In genomic region chr4:127168914-127169345, GRCm38 (mm10) we compare ENCODE assay signal across 8 mouse cellular contexts. TPM values are rescaled to one million over a fixed set of nuclear protein-coding genes. Genes with fewer than 3 reads are reported as not detected.
A peak's percentile ranks its signal among the peaks of the same experiment; 100 is the strongest.
DNase-seq lines count a peak whose midpoint lies in the region; ATAC-seq and TF ChIP-seq lines count a peak whose summit lies in the region.

Dlgap3 (plus strand) TSS chr4:127169204.

- TF ChIP-seq CTCF in embryonic fibroblast, embryonic 13.5 days (IDR thresholded peaks at IDR 0.05; ENCODE audit: borderline replicate concordance, insufficient read depth, low read length) = no peak
- TF ChIP-seq CTCF in hindbrain, postnatal 0 days (IDR thresholded peaks at IDR 0.05; ENCODE audit: low read depth) = no peak
- no peak for TF ChIP-seq CTCF in liver, adult 2 months (IDR thresholded peaks at IDR 0.05; ENCODE audit: low read depth, low read length)

- no peak for DNase-seq in kidney, adult 8-10 months
- DNase-seq in adrenal gland, postnatal 10 days = peak; percentile 74
- DNase-seq in hindbrain, postnatal 0 days (ENCODE audit: low spot score) = peak; percentile 83
- no peak for DNase-seq in liver, adult 2 months (ENCODE audit: extremely low read depth, low read depth, low spot score)
- DNase-seq in right cerebral cortex, postnatal 14 days = no peak

- no peaks in the 10 kb centered on the region for H3K79me2 ChIP-seq in liver, adult 2 months (ENCODE audit: control insufficient read depth, insufficient read depth, low read length)

- peak within 1 kb of the TSS; percentile 74 for H3K4me3 ChIP-seq in kidney, embryonic 14.5 days (ENCODE audit: low read length)
- H3K4me3 ChIP-seq in embryonic fibroblast, embryonic 13.5 days (ENCODE audit: insufficient read depth, low read length) = peak within 1 kb of the TSS; percentile 15
- peak within 1 kb of the TSS; percentile 95 for H3K4me3 ChIP-seq in hindbrain, postnatal 0 days (ENCODE audit: low read length)
- H3K4me3 ChIP-seq in liver, adult 2 months (ENCODE audit: insufficient read depth, low read depth, low read length) = peak within 1 kb of the TSS; percentile 48; the same call in 1 of the 2 replicates
- peak within 1 kb of the TSS; percentile 86 for H3K4me3 ChIP-seq in neural tube, embryonic 14.5 days (ENCODE audit: low read depth, low read length)

- under 1% methylated on average over 49 of the region's 67 CpGs for WGBS in kidney, embryonic 14.5 days
- under 1% methylated on average over 35 of the region's 67 CpGs for WGBS in hindbrain, postnatal 0 days
- WGBS in liver, adult 2 months = under 1% methylated on average over 45 of the region's 67 CpGs
- WGBS in neural tube, embryonic 14.5 days = under 1% methylated on average over 67 of the region's 67 CpGs

- peaks cover 9% of the 10 kb centered on the region for H3K4me1 ChIP-seq in kidney, embryonic 14.5 days (ENCODE audit: control insufficient read depth, insufficient read depth, low read length)
- no peaks in the 10 kb centered on the region for H3K4me1 ChIP-seq in embryonic fibroblast, embryonic 13.5 days (ENCODE audit: control insufficient read depth, insufficient read depth, low read length)
- H3K4me1 ChIP-seq in hindbrain, postnatal 0 days (ENCODE audit: insufficient read depth, low read length) = peaks cover 17% of the 10 kb centered on the region; the same call in 1 of the 2 replicates
- 0 out of 2 replicates have a peak, but pooled peaks cover 3% of the 10 kb centered on the region for H3K4me1 ChIP-seq in liver, adult 2 months (ENCODE audit: control insufficient read depth, insufficient read depth, low read length)
- peaks cover 29% of the 10 kb centered on the region for H3K4me1 ChIP-seq in neural tube, embryonic 14.5 days (ENCODE audit: control insufficient read depth, insufficient read depth, low read length)

- no peaks in the 10 kb centered on the region for H3K9me3 ChIP-seq in kidney, embryonic 14.5 days (ENCODE audit: control insufficient read depth, low read length)
- H3K9me3 ChIP-seq in hindbrain, postnatal 0 days (ENCODE audit: low read length) = no peaks in the 10 kb centered on the region
- no peaks in the 10 kb centered on the region for H3K9me3 ChIP-seq in neural tube, embryonic 14.5 days (ENCODE audit: control insufficient read depth, low read length)

- peaks cover 42% of the 10 kb centered on the region for H3K27me3 ChIP-seq in kidney, embryonic 14.5 days (ENCODE audit: control insufficient read depth, insufficient read depth, low read length)
- H3K27me3 ChIP-seq in hindbrain, postnatal 0 days (ENCODE audit: insufficient read depth, low read length) = no peaks in the 10 kb centered on the region
- H3K27me3 ChIP-seq in liver, adult 2 months (ENCODE audit: control insufficient read depth, insufficient read depth, low read length) = peaks cover 16% of the 10 kb centered on the region
- H3K27me3 ChIP-seq in neural tube, embryonic 14.5 days (ENCODE audit: control insufficient read depth, insufficient read depth, low read length) = peaks cover 4% of the 10 kb centered on the region; the same call in 1 of the 2 replicates

- ATAC-seq in kidney, embryonic 14.5 days (ENCODE audit: low FRiP score, low TSS enrichment) = peak; percentile 56
- peak; percentile 55 for ATAC-seq in hindbrain, postnatal 0 days
- peak; percentile 73 for ATAC-seq in neural tube, embryonic 14.5 days (ENCODE audit: low read depth)

- peak within 1 kb of the TSS; percentile 100 for H3K4me2 ChIP-seq in kidney, embryonic 14.5 days (replicated peaks; ENCODE audit: low read depth, low read length)
- peak within 1 kb of the TSS; percentile 92 for H3K4me2 ChIP-seq in hindbrain, postnatal 0 days (ENCODE audit: low read depth, low read length)
- peak within 1 kb of the TSS; percentile 98 for H3K4me2 ChIP-seq in neural tube, embryonic 14.5 days (ENCODE audit: low read depth, low read length)

- no peak within 1 kb of the TSS for H3K27ac ChIP-seq in kidney, embryonic 14.5 days (ENCODE audit: low read depth, low read length)
- H3K27ac ChIP-seq in embryonic fibroblast, embryonic 13.5 days (ENCODE audit: insufficient read depth, low read length) = no peak within 1 kb of the TSS
- peak within 1 kb of the TSS; percentile 89 for H3K27ac ChIP-seq in hindbrain, postnatal 0 days
- no peak within 1 kb of the TSS for H3K27ac ChIP-seq in liver, adult 2 months (replicated peaks; ENCODE audit: insufficient read depth, low read depth, low read length)
- peak within 1 kb of the TSS; percentile 80 for H3K27ac ChIP-seq in neural tube, embryonic 14.5 days (ENCODE audit: low read depth, low read length)

- TF ChIP-seq POLR2A in embryonic fibroblast, embryonic 13.5 days (IDR thresholded peaks at IDR 0.05; ENCODE audit: low read depth, low read length) = no peak
- no peak for TF ChIP-seq POLR2A in liver, adult 2 months (IDR thresholded peaks at IDR 0.05; ENCODE audit: extremely low read depth, insufficient read depth, low read length)

- no peaks in the 10 kb centered on the region for H3K36me3 ChIP-seq in kidney, embryonic 14.5 days (ENCODE audit: control insufficient read depth, insufficient read depth, low read length)
- H3K36me3 ChIP-seq in hindbrain, postnatal 0 days (ENCODE audit: insufficient read depth, low read length) = no peaks in the 10 kb centered on the region
- H3K36me3 ChIP-seq in liver, adult 2 months (ENCODE audit: control insufficient read depth, insufficient read depth, low read length) = no peaks in the 10 kb centered on the region
- H3K36me3 ChIP-seq in neural tube, embryonic 14.5 days (ENCODE audit: control insufficient read depth, insufficient read depth, low read length) = no peaks in the 10 kb centered on the region

- H3K9ac ChIP-seq in kidney, embryonic 14.5 days (ENCODE audit: low read depth, low read length) = peak within 1 kb of the TSS; percentile 49
- H3K9ac ChIP-seq in hindbrain, postnatal 0 days (replicated peaks; ENCODE audit: low read length) = peak within 1 kb of the TSS; percentile 88
- peak within 1 kb of the TSS; percentile 37; the same call in 1 of the 2 replicates for H3K9ac ChIP-seq in liver, adult 2 months (ENCODE audit: low read depth, low read length)
- peak within 1 kb of the TSS; percentile 93 for H3K9ac ChIP-seq in neural tube, embryonic 14.5 days (replicated peaks; ENCODE audit: low read depth, low read length)

RNA-seq across cellular contexts. Expression of gene Dlgap3, which starts in this region (rescaled TPM):
- 0.69 and 0.79 TPM in 2 replicates for polyA plus RNA-seq in kidney, embryonic 14.5 days (2014; fragmentation: Nextera tagmentation; extraction: Ambion mirVana)
- 1 to 10 TPM; 6.4 to 7.5 TPM for total RNA-seq in adrenal gland, postnatal 10 days (2021)
- 0.17 TPM in 1 of 2 replicates, not detected in the other for polyA plus RNA-seq in embryonic fibroblast, embryonic 13.5 days (2011; ENCODE audit: insufficient read length, low read depth, missing spikeins)
- total RNA-seq in hindbrain, postnatal 0 days (2014; rRNA removed) = 153 and 163 TPM in 2 replicates
- 30.0 and 34.2 TPM in 2 replicates for polyA plus RNA-seq in hindbrain, postnatal 0 days (2015; fragmentation: Nextera tagmentation; extraction: Ambion mirVana)
- total RNA-seq in liver, adult 2 months (2014; rRNA removed) = not detected in 2 replicates
- 0.05 and 0.06 TPM in 2 replicates for polyA plus RNA-seq in liver, adult 2 months (2012; rRNA removed)
- polyA plus RNA-seq in neural tube, embryonic 14.5 days (2014; fragmentation: Nextera tagmentation; extraction: Ambion mirVana) = 21.8 and 26.0 TPM in 2 replicates

Comparison
In these comparisons a context has a peak if more than half of its experiments do, and no peak if none do; other contexts are left out.
1. RNA of gene Dlgap3 (total RNA-seq): 153 to 163 TPM in hindbrain, postnatal 0 days; 6.4 to 7.5 TPM in adrenal gland, postnatal 10 days and not detected in liver, adult 2 months; every median in the first group is over 10 times any median in the second.
2. RNA of gene Dlgap3 (polyA plus RNA-seq): 30.0 to 34.2 TPM in hindbrain, postnatal 0 days and 21.8 to 26.0 TPM in neural tube, embryonic 14.5 days; 0.69 to 0.79 TPM in kidney, embryonic 14.5 days, 0.05 to 0.06 TPM in liver, adult 2 months and 0.17 TPM in embryonic fibroblast, embryonic 13.5 days; every median in the first group is over 10 times any median in the second.
3. Peak in ATAC-seq, H3K4me3 ChIP-seq, H3K9ac ChIP-seq and H3K4me2 ChIP-seq in kidney, embryonic 14.5 days; RNA of the gene not detected or under 1 TPM.
4. H3K27ac ChIP-seq: peak in hindbrain, postnatal 0 days (single experiment) and neural tube, embryonic 14.5 days (single experiment); none in kidney, embryonic 14.5 days (single experiment), embryonic fibroblast, embryonic 13.5 days (single experiment) and liver, adult 2 months (single experiment).
5. H3K4me3 ChIP-seq: peak in every context shown above with its lines; median percentile 95 in hindbrain, postnatal 0 days; 86 in neural tube, embryonic 14.5 days; 74 in kidney, embryonic 14.5 days; 48 in liver, adult 2 months; 15 in embryonic fibroblast, embryonic 13.5 days.
6. H3K9ac ChIP-seq: peak in every context shown above with its lines; median percentile 93 in neural tube, embryonic 14.5 days; 88 in hindbrain, postnatal 0 days; 49 in kidney, embryonic 14.5 days; 37 in liver, adult 2 months.
7. DNase-seq: peak in adrenal gland, postnatal 10 days (single experiment) and hindbrain, postnatal 0 days (single experiment); none in kidney, adult 8-10 months (0 of 2), liver, adult 2 months (single experiment) and right cerebral cortex, postnatal 14 days (single experiment).
8. Peak in every context shown above with its lines, with median percentiles within 50 percentile points of each other: ATAC-seq and H3K4me2 ChIP-seq.